Mouse (Mus musculus) megakaryocyte, embryonic 14.5 days (primary cell): ENCODE results near the gene Spem2.

Source experiments
- FLI1 ChIP-seq: IDR thresholded peaks from 2 replicates; pipeline ENCODE4 v1.6.1; 2012; ENCODE audit warnings: low read length, inconsistent platforms, mixed read lengths
- GATA1 ChIP-seq: IDR thresholded peaks from 3 replicates; pipeline ENCODE4 v1.6.1; 2012; ENCODE audit warnings: mixed read lengths, low read length, inconsistent platforms, borderline replicate concordance

- TF ChIP-seq GATA1 (no peak), FLI1 (no peak)
These were observed 10.6 kb downstream of the Spem2 start for GRCm38 (mm10) chr11:69807641-69808040.
